Mouse (Mus musculus) induced T-regulatory cell, adult 2 months (primary cell): ENCODE measurements around the gene Mif4gd.
A peak's percentile ranks its signal among the peaks of the same experiment; 100 is the strongest.

Source experiments
- DNase-seq: peaks from one replicate; pipeline ENCODE4 v3.0.0-alpha.2; 2012; ENCODE audit warnings: low read depth

The Mif4gd gene

GRCm38 (mm10) chr11:115632247-115632646, 19.5 kb upstream of the Mif4gd start:
- peak; percentile 93 for DNase-seq

GRCm38 (mm10) chr11:115631505-115631890, 18.7 kb upstream of the Mif4gd start:
- DNase-seq: no peak

- DNase-seq: peak; percentile 98
These were observed 18.0 kb upstream of the Mif4gd start for GRCm38 (mm10) chr11:115630532-115631504.

DNA sequence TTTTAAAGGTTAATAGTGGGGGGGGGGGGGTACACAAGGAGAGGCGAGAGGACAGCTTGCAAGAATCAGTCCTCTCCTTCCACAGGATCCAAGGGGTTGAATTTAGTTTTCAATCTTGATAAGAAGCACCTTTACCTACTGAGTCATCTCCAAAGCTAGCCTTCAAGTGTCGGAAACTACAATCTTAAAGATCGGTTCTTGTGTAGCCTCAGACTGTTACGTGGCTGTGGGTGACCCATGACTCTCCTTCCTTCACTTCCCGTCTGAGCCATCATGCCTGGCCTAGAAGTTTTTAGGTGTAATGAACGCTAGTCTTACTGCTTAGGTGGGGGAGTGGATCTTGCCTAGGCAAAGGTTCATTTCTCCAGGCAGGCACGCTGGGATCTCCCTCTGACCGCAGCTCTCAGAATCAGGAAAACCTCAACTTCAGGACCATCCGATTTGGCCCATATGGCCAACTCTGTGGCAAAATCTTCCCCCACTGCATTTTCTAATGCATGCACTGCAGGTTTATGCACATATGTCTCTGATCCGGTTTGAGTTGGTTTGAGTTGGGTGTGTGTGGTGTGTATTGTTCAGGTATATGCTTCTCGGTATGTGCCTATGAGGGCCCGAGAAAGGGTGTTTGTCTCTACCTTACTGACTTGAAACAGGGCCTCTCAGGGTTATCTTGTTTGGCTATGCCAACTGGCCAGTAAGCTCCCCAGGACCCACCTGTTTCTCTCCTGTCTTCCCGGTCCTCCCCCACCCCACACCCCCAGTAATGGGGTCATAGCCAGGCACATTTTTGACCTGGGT, 17.2 kb upstream of the Mif4gd start:
- peak; percentile 94 for DNase-seq

DNA sequence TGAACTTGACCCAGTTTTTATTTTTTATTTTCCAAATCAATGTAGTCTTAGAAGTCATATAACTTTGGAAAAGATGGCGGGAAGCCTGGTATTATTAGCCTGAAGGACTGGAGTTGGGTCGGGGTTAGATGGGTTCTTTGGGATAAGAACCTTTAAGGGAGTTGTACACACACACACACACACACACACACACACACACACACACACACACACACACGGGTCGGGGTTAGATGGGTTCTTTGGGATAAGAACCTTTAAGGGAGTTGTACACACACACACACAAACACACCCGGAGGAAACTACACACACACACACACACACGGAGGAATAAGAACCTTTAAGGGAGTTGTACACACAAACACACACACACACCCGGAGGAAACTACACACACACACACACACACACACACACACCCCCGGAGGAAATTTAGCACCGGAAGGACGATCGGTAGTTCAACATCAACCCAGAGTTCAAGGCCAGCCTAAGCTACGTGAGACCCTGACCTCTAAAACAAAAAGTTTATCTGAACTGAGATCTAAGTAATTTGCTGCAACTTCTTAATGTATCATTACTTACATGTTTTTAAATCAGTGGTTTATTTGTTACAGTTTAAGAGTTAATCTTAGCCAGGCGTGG, 15.8 kb upstream of the Mif4gd start:
- peak; percentile 73 for DNase-seq

- peak; percentile 99 for DNase-seq
These were observed 15.1 kb upstream of the Mif4gd start, which contains the start of gene Slc25a19 for GRCm38 (mm10) chr11:115627705-115628464. Gene Slc25a19, minus strand, starts transcription at chr11:115628295.

GRCm38 (mm10) chr11:115626824-115627616, 14.3 kb upstream of the Mif4gd start:
- DNase-seq: no peak

- DNase-seq: no peak
These were observed 13.1 kb upstream of the Mif4gd start for GRCm38 (mm10) chr11:115625877-115626276.

GRCm38 (mm10) chr11:115623487-115624070, 10.8 kb upstream of the Mif4gd start:
- peak; percentile 70 for DNase-seq

GRCm38 (mm10) chr11:115619949-115620348, 7.2 kb upstream of the Mif4gd start:
- DNase-seq: no peak

DNA sequence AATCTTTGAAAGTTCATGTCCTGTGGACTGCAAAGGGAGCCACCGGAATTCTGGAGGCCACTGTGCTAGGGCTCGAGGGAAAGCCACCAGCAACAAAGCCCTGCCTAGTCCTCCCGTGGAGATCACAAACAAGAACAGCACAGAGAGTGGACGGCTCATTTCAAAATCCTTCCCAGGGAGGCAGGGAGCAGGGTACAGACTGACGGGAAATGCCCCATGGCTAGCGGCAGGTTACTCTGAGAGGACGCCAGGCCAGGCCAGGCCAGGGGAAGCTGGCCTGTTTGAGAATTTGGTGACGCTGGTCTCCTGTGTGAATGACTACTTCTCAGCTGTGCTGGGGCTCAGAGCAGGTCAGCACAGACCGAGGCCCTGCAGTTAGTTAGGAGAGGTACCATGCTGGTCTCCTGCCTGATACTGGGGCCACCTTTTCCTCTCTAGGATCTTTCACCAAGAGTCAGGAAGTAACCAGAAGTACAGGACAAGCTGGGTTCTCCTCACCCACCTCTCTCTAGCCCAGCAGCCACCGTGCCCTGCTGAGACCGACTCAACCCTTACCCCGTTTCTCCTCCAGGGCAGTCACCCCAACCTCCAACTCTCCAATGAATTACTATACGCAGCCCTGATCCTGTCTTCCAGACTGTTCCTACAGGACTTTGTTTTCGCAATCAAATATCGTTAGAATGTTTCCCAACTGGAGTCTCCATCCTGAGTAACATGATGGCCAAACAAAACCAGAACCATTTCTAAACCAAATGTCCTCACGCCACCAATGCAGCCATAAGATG, 6.2 kb upstream of the Mif4gd start:
- no peak for DNase-seq

DNA sequence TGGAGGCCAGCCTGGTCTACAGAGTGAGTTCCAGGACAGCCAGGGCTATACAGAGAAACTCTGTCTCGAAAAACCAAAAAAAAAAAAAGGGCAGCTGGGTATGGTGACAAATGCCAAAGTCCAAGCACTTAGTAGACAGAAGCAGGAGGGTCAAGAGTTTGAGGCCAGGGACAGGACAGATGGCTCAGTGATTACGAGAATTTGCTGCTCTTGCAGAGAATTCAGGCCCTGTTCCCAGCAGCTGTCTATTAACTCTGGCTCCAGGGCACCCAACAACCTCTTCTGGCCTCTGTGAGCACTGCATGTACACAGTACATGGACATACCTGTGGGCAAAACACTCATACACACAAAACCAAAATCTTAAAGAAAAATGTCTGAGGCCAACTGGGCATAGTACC, 5.2 kb upstream of the Mif4gd start:
- DNase-seq: no peak

DNA sequence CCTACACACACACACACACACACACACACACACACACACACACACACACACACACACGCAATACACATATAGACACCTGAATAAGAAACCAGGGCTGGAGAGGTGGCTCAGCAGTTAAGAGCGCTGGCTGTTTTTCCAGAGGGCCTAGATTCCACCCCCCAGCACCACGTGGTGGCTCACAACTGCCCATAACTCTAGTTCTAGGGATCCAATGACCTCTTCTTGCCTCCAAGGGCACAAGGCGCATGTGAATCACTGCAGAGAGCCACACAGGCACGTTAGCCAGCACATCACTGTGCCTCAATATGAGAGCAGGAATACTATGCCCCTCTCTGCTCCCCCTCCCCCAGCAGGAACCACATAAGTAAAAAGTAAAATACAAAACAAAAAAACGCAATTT, 4.1 kb upstream of the Mif4gd start:
- DNase-seq: no peak

DNA sequence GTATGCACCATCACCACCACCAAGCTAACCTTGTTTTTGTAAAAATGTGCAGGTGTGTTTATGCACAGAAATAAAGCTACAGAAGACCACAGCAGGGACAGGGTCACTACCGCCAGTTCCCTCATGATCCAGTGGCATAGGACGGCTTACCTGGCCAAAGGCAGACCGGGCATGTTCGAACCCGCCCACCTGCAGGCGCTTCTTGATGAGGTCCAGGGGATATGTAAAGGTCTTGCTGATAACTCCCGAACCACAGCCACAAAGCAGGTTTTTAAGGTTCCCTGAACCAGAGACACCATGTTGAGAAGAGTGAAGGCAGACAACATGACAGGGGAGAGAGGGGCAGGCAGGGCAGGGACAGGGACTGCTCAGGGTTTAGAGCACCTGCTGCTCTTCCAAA, 3.6 kb upstream of the Mif4gd start:
- DNase-seq: no peak

DNA sequence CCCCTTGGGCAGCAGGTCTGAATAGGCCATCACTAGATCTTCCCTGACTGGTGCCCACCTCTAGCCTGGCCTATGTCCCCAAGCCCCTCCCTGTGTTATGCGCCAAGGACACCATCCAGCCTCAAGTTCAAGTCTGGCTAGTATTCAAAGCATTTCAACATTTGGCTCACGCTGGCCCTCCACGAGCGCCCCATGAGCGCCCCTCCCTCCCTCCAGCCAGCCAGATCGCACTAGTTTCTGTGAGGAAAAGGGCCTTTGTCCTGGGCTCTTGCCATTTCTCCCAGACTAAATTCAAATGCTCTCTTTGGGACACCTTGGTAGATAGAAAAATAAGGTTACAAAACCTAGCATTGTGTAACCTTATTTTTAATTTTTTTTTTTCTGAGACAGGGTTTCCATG, 3.1 kb upstream of the Mif4gd start:
- no peak for DNase-seq

- no peak for DNase-seq
These were observed 2.5 kb upstream of the Mif4gd start for GRCm38 (mm10) chr11:115615108-115615825.

DNA sequence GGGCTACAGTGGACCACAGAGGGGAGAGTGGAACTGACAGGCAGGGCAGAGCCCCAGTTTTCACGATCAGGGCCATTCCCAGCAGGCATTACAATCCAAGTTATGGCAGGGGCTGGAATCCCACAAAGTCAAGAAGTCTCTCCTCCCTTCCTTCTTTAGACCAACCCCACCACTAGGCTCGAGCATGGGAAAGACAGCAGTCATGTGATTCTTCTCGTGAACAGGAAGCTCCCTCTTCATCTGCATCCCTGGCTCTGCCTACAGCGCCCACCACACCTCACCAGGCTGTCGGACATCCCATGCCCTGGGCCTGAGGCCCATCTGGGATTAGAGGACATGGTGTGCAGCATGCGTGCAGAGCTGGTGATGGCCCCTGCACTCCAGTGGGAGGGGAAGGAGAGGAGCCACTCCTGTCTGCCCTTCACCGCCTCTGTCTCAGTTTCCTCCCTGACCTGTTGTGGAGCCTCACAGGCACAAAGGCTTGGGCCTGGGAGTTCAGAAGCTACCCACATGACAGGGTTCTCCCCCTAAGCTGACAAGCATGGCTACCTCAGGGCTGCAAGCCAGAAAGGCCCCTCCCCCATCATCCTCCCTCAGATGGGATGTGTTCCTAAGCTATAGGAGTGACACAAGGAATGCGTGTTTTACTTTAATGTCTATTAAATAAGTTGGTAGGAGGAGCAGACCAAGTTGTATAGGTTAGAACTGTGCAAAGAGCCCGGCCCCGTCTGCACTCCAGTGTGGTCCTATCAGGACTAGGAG, 1.8 kb upstream of the Mif4gd start:
- no peak for DNase-seq
